Mouse (Mus musculus) cerebellum, postnatal 36 days (tissue): ENCODE measurements around the gene Arhgef7.
A peak's percentile ranks its signal among the peaks of the same experiment; 100 is the strongest.

Experiments used
- DNase-seq, 2 experiments: peaks; one replicate each; pipeline ENCODE4 v3.0.0; 2021 to 2022; ENCODE audit warnings: mixed read lengths in 2 of 2

Arhgef7 gene

DNA sequence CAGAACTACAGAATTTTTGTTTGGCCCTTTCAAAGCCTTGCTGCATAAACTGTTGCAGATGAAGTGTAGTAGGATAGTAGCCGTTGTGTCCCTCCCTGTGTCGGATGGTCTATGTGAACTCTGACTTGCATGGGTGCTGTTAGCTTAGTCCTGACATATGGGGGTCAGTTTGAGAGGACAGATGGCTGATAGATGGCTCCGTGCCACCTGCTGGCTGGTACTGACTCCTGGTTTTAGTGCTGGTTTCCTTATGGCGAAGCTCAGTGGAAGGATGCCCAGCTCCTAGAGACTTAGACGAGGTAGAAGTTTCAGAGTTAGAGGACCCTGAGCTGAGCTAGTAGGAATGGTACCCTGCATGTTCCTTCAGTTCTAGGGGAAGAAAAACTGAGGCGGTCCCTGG lies 42.5 kb downstream of the Arhgef7 start:
- peak; percentile 97 to 99 for DNase-seq

DNA sequence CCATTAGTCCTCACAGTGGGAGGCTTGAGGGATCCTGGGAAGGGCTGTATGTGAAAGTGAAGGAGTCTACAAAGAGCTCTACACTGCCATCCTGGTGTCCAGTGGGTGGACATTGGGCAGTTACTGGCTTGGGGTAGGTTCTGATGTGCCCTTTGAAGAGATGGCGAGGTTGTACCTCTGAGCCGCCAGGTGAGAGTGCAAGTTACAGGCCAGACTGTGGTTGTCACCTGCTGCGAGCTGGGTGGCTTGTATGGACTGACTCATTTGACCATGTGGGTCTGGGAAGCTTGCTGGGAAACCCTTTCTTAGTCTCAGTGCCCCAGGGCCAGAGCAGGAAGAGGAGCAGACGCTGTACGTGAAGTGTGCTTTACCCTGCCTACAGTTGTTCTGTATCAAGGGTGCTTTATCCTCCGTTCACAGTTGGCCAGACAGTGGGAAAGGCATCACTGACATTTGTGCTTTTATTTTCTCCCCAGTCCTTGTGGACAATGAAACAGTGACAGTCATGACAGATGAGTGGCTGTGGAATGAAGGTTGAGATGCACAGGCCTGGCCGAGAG lies 43.1 kb downstream of the Arhgef7 start:
- DNase-seq, result peak in 1 of 2 experiments; percentile 49

DNA sequence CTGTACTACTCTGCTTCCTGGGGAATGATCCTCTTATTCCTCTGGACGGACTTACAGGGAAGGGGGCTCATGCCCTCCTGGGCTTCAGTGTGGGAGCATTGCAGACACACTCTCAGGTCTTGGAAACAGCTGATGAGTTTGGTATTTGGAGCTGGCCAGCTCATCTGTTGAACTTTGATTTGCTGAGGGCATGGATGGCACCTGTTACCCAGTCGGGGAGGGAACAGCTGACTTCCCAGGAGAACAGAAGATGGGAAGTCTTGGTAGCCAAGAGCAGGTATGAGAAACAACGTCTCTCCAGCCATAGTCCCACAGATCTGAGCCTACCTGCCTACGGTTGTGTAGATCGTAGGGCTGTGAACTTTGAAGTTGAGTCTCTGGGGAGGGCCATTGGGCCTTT lies 44.1 kb downstream of the Arhgef7 start:
- DNase-seq, result no peak

DNA sequence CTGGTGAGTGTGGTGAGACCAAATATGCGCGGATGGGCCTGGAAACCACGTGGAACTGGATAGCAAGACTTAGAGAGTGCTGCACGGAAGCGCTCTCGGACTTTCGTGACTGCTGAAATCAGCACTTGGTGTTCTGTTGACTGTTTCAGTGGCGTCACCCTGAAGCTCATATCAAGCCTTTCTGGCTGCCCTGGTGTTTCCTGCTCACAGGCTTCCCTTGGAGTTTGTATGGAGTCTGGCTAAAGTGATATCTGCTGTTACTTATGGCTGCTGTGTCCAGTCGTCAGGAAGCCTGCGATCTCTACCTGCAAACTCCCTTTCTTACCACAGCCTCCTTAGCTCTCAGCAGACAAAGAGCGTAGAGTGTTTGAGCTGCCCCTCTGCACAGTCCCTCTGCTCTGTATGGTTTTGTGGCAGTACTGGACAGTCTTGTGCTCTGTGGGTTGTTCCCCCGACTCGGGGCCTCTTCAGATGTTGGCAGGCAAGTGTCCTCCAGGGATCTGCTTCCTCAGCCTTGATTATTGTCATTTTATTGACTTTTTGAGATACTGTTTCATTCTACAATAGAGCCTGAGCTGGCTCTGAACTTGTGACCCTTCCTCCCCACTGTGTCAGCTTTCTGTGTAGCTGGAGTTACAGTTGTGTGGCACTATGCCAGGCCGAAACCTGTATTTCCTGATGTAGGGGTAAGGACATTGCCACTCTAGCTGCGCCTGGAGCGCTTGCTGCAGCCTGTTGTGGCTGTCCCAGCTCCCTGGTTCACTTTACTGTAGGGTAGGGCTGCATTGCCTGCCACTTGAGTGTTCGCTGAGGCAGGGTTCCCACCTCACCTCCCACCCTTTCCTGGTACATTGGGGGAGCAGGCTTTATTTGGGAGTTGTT lies 46.9 kb downstream of the Arhgef7 start:
- peak in 1 of 2 experiments; percentile 23 for DNase-seq

DNA sequence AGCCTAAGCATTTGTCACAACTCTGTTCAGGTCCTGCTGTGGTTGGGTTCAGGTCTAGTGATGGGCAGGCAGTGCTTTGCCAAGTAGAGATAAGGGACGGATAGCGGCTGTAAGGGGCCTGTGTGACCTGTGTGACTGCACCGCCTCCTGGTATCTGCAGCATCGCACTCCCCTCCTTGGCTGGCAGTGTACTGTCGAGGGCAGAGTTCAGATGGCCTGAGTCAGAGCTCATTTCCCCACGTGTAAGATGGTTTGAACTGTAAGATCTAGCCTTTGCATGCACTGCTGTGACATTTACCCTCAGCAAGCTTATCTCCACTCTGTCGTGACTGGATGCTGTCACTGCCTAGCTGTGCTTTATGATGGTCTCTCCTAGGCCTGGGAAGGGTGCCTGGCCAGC lies 48.4 kb downstream of the Arhgef7 start:
- peak in 1 of 2 experiments; percentile 25 for DNase-seq

DNA sequence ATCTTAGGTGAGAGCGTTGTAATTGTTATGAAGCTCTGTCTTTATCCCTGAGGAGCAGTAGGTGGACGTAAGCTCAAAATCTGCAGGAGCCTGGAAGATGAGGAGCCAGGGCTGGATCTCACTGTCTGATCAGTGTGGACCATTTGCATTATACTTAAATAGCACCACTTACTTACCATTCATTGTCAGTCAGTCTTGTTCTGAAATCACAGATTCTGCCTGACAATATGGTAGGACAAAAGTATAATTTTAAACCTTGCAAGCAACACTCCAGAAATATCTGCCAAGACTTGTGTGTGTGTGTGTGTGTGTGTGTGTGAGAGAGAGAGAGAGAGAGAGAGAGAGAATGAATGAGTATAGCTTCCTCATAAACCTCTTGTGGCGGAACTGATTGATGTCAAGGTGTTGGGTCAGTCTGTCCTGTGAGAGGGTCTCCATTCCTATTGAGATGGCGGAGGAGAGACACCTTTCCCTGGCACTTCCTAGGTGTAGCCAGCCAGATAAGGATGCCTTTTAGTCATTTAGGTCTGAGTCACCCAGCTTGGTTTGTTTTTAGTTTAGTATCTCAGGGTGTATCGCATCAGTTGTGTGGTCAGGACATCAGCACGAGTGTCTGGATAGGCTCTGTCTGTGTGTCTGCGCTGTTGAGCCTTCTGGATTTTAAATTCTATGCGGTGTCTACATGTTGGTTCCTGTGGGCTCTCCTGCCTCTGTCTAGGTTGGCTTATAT lies 49.1 kb downstream of the Arhgef7 start:
- peak in 1 of 2 experiments; percentile 8 for DNase-seq

DNA sequence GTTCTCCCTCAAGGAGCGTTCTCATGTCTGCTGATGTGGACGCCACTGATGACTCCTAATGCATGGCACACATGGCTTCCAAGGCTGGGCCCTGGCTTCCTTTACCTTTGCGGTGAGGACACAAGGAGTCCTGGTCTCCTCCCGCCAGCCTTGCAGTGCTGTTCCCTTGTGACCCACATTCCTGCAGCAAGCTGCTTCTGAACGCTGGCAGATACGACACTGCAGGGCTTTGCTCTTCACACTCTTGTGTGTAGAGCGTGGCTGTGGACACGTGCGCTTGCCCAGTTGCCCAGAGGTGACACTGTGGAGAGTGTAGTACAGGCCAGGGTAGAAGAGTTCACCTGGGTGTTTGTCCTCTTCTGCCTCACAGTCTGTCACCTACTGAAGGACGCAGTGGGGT lies 49.7 kb downstream of the Arhgef7 start:
- peak in 1 of 2 experiments; percentile 45 for DNase-seq

DNA sequence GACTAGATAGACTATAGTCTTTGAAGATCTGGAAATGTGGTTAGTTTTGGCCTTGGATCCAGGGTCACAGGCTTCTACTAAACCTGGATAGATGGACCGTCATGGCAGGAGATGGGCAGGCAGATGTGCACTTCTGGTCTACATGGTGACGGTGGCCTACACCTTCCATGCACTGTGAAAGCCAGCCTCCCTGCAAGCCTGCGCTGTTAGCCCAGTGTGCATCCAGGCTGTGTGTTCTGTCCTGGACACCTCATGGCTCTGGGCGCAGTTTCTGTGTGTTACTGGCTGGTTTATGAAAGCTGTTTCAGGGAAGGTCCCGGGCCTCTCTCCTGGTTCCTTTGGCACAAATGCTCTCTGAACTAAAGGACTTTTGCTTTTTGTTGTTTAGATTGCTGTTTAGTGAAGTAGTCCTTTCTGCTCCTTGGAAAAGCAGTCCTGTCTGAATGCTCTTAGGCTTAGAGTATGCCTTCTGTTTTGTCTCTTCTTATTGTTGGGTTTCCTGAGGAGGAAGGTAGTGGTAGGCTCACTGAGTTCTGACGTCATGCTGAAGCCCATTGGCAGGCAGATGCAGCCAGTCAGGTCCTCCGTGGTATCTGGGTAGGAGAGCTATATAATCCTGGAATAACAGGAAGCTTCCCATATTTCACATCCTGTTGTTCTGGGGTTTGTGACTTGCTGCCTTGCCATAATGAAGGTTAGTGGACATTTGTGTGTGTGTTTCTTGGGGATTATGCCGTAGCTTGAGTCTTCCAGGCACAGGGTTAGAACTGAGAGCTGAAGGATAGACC lies 51.3 kb downstream of the Arhgef7 start:
- DNase-seq, result peak; percentile 59 to 64

DNA sequence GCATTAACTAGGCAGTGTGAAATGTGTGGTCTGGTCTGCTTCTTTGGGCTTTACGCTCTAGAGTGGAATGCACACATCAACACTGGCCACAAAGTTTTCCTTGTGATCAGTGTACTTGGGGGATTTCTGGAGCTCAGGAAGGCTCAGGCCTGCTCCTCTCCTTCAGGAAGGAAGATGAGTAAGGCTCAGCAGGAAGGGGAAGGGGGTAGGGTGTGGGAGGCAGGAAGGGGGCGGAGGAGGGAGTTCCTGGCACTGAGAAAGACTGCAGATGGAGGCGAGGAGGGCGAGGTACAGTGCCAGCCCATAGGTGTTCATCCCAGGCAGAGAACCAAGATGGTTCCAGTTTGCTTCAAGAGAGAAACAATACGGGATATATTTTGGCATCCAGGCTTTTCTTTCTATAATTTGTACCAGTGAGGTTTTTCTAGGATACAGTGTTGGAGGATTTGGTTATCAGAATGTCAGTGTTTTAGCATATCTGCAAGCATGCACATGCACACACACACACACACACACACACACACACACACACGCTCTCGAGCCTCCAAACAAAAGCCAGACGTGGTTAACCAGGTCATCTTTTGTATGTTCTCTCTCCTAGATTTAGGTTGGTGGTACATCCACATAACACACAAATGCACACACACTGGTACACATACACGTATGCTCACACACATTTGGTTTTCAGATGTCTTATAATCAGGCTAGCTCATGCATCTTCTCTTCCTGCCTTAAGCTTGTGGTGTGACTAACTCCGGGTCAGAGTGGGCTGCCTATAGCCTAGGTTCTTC lies 52.5 kb downstream of the Arhgef7 start:
- DNase-seq, result peak; percentile 86

DNA sequence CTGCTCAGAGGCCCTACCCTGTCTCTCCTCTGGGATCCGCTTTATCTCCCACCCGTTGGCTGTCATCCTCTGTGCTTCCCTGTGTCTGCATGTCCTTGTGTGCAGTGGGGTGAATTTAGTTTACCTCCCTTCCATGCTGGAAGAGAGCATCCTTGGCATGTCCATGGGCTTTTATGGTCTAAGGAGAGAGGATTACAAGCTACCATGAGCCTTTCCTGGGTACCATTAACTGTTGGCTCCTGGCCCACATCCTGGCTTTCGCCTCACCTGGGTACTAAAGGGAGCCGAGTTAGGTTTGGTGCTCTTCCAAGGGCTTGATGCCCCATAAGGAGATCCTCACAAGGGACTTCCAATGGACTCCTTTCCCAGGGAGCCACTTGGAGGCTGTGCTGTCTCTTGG lies 53.1 kb downstream of the Arhgef7 start:
- peak; percentile 74 for DNase-seq

DNA sequence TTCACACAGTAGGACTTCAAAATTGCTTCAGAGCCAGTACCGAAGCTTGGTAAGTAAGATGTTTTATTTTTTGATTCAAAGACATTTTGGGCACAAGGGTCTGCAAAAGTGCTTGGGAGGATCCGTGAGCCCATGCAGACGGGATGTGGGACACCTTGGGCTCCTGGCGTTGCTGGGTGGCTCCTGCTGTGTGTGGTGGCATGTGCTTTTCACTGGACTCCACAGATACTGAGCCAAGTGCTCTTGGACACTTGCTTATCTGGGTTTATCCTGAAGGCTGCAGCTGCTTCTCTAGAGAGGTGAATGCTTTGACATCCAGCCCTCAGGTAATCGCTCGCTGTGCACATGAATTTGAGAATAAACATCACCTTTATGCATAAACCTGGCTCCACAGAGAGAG lies 55.1 kb downstream of the Arhgef7 start:
- DNase-seq, result no peak

DNA sequence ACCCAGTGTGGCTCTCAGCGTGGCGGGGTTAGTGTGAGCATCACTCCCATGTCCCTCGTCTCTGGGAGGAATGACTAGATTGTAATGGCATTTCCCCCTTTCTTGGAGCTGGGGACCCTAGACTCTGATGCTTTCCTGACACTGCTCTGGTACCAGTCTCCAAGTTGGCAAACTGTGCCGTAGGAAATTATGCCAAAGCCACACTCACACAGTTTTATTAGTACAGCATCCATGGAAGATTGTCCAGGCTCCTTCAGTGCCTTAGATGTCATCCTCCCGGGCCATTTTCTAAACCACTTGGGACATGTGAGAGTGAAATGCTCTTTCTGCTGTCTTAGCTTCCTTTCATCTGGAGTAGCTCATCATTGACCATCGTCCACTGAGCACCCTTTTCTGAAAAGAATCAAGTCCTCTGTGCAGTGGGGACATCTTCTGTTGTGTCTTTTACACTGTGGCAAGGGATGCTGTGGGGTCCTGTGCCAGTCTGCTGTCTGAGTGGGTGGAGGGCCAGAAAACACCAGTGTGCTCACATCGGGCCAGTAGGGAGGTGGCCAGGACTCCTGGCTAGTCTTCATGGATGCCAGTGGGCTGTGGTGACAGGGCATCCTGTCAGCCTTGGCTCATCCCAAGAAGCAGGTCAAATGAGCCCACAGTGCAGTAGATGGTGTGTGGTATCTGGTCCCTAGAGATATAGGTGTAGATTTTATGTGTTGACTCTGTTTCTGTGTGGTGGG lies 56.5 kb downstream of the Arhgef7 start:
- DNase-seq, result no peak

DNA sequence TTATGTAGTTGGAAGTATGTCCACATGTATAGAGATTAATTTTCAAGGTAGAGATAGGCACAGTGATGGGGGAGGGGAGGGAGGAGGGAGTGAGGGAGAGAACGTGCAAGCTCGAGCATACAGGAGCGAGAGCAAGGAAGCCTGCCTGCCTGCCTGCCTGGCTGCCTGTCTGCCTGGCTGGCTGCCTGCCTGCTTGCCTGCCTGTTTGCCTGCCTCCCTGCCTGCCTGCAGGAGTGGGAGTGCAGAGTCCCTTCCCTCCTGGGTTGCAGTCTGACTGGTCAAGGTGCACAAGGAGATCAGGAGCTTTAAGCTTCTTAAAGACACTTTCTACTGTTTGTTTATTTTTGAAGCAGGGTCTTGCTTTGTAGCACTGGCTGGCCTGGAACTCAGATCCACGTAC lies 57.6 kb downstream of the Arhgef7 start:
- peak; percentile 62 to 75 for DNase-seq

DNA sequence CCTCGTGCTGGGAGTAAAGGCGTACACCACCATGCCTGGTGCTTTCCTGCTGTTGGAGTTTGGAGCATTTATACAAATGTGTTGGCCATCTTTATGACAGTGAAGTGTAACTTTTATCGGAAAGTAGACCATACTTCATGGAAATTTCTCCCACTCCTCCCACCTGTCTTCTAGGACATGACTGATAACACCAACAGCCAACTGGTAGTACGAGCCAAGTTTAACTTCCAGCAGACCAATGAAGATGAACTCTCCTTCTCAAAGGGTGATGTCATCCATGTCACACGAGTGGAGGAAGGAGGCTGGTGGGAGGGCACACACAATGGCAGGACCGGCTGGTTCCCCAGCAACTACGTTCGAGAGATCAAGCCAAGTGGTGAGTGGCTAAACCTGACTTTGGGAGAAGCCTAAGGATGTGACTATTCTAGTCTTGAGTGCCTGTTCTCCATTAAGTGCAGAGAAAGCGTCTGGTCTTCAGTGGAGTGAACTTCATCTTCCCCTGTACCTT lies 58.1 kb downstream of the Arhgef7 start:
- DNase-seq, result no peak

DNA sequence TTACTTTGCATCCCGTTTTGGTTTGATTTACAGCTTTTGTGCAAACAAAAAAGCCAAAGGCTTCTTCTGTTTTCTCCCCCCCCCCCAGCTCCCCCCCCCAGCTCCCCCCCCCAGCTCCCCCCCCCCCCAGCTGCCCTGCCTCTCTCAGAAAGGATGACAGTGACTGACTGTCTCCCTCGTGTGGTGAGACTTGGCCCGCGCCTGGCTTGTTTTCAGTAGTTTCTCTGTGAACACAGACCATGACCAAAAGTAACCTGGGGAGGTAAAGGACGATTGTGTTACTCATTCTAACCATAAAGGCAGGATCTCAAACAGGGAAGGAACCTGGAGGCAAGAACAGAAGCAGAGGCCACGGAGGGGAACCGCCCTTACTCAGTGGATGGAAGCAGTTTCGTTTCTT lies 60.7 kb downstream of the Arhgef7 start:
- peak; percentile 83 to 84 for DNase-seq

DNA sequence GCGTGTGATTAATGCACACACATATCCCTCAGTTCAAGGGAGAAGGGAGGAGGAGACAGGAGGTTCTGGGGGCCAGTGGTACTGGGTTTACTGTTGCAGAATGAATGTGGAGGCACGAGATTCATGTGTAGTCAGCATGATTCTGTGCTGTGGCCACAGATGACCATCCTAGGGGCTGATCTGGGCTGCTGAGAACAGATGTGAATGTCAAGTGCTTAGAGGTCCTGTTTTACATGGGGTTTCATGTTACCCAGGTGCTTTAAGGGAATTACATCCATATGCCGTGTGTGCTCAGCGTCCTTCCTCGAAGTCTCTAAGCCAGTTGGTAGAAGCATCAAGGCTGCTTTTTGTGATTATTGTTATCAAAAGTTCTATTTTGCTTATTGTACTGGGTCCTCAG lies 61.6 kb downstream of the Arhgef7 start:
- DNase-seq, result no peak

DNA sequence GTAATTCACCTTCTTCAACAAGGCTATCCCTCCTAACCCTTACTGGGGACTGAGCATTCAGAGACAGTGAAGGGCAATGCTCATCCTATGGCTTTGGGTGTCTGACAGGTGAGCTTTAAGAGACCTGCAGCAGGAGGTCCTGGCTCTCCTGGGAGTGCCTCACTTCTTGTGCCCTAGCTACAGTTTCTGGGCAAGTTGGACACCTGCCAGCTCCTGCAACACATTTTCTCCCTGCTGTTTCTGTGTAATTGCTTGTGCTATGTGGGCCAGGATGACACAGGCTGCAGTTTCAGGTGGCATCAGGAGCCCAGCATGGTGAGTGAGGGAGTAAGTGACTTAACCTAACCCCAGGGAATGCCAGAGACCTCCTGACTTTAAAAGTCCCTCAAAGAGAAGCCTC lies 67.4 kb downstream of the Arhgef7 start:
- peak; percentile 82 for DNase-seq

DNA sequence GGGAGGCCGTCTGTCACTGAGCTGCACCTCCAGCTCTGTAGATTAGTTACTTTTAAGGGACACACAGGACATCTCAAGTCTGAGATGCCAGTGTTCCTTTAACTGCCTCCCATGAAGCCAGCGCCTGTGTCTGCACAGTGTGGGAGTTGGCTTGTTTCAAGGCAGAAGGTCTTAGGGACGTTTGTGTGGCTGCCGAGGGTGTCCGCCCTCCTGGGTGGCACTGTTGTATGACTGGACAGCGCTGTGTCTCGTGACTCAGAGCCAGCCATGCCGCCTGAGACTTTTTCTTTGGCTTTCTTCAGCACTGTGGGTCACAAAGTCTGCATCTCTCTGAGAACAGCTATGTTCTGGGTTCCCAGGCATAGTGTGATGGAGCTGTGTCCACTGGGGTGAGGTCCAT lies 69.6 kb downstream of the Arhgef7 start:
- DNase-seq, result no peak

DNA sequence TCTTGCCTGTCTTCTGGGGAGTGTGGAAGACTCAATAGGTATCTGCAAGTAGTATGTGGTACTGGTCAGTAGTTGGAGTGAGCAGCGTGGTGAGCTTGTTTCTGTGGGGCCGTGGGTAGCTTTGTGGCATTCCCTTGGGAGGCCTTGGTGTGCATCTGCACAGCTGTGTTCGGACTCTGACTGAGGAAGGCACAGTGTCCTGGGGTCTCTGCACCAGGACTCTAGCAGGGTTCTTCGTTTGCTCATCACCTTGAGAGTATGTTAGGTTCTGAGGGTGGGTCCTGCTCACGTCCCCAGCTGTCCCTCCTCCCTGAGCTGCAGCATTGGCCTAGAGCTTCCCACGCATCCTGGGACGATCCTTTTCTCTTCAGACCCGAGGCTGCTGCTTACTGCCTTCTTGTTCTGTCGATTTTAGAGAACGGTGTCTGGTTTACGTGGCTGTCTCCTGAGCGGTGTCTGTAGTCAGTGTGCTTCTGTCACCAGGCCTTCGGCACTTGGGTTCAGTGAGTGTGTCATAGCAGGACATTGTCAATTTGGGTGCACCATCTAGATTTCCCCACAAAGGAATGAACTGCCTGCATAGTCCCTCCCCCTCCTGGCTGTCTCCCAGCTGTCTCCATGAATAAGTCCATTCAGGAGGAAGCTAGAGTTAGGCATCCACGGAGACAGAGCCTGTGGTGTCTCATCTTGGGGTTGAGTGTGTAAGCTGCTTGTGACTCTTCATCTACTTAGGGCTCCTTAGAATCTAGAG lies 70.4 kb downstream of the Arhgef7 start:
- DNase-seq, result peak in 1 of 2 experiments; percentile 59

DNA sequence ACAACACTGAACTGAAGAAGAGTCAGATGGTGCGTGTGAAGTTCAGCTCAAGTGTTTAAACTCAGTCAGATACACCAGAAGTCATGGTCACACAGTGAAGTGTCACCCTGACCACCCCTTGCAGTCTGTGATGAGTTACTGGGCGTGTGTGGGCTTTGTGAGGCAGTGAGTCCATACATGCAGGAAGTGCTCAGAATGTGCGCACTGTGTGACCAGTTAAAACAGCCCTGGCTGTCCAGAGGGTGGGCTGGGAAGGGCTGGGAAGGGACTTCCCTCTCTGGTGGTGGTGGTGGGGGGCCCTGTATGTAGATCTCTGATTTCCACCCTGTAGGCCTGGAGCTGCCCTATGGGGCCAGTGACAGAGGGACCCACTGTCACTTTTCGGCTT lies 71.0 kb downstream of the Arhgef7 start:
- no peak for DNase-seq
